Mouse (Mus musculus) bone marrow macrophage, adult 2 months (primary cell): ENCODE results near the gene Gm4133. TPM values are rescaled to one million over a fixed set of nuclear protein-coding genes. Genes with fewer than 3 reads are reported as not detected.
"Not testable (repeated sequence)": the region's sequence is repeated elsewhere in the genome, so short reads cannot be mapped to it uniquely, and the experiment has no call there.

Experiments
- H3K27ac ChIP-seq: 2 replicates; pipeline ENCODE4 v1.5.1; 2012; ENCODE audit warnings: low read depth, low read length; ENCODE audit not compliant: insufficient read depth
- H3K4me1 ChIP-seq: 2 replicates; pipeline ENCODE4 v1.6.1; 2012; ENCODE audit warnings: low read length; ENCODE audit not compliant: control insufficient read depth, insufficient read depth
- H3K4me3 ChIP-seq: 2 replicates; pipeline ENCODE4 v1.5.1; 2012; ENCODE audit warnings: mild to moderate bottlenecking, low read length, moderate library complexity; ENCODE audit not compliant: insufficient read depth
- polyA plus RNA-seq: library from polyadenylated mRNA; stranded (reverse); fragments of >200 nt; gene quantifications from 2 replicates; pipeline ENCODE4 v1.2.4, GENCODE M21; 2012; ENCODE audit not compliant: missing spikeins, insufficient read depth, insufficient read length

Gm4133 gene
- not detected in 2 replicates for polyA plus RNA-seq

GRCm38 (mm10) chr7:20333965-20334364 is at the start of gene Gm4133:
Gene Gm4133, minus strand, starts transcription at chr7:20334065.
- not testable (repeated sequence) for H3K4me1 ChIP-seq, H3K4me3 ChIP-seq, H3K27ac ChIP-seq

DNA sequence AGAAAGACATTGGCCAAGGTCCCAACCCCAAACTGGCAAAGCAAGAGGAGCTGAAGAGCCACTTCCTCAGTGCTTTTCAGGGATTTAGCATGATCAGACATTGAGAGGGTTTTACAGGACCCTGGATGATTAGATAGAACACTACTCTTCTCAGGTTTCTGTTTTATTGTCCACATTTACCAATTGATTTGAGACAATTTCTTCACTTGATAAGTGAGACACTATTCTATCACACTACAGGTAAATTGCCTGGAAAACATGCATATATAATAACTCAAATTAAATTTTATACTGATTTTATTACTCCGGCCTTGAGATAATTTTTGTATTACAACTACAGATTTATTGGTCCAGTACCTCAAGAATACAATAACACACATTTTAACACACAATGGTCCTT is 41.4 kb upstream of the Gm4133 start, which contains the start of gene Gm5728:
TSS of gene Gm5728 (minus strand) at position 101 of the 400 bp plus-strand sequence.
- not testable (repeated sequence) for H3K4me3 ChIP-seq, H3K4me1 ChIP-seq, H3K27ac ChIP-seq

Other genes starting within 250 kb of the Gm4133 start
- gene Vmn1r91, start 234.4 kb downstream of the Gm4133 start, polyA plus RNA-seq: not detected in 2 replicates
- gene Gm16442, start 211.5 kb downstream of the Gm4133 start, polyA plus RNA-seq: not detected in 2 replicates
- gene Vmn1r93, start 195.0 kb downstream of the Gm4133 start, polyA plus RNA-seq: not detected in 2 replicates
- gene Vmn1r94, start 165.7 kb downstream of the Gm4133 start, polyA plus RNA-seq: not detected in 2 replicates
- not detected in 2 replicates for gene Vmn1r95, start 140.4 kb downstream of the Gm4133 start, polyA plus RNA-seq
- not detected in 2 replicates for gene Gm6164, start 128.5 kb downstream of the Gm4133 start, polyA plus RNA-seq
- not detected in 2 replicates for gene Gm4498, start 100.2 kb downstream of the Gm4133 start, polyA plus RNA-seq
- not detected in 2 replicates for gene Gm5890, start 71.2 kb downstream of the Gm4133 start, polyA plus RNA-seq
- gene Gm5728, start 41.3 kb upstream of the Gm4133 start, polyA plus RNA-seq: not detected in 2 replicates
- not detected in 2 replicates for gene Vmn1r100, start 83.9 kb upstream of the Gm4133 start, polyA plus RNA-seq
- gene Vmn1r101, start 108.5 kb upstream of the Gm4133 start, polyA plus RNA-seq: not detected in 2 replicates
- gene Gm10670, start 140.9 kb upstream of the Gm4133 start, polyA plus RNA-seq: not detected in 2 replicates
- gene Vmn1r103, start 176.5 kb upstream of the Gm4133 start, polyA plus RNA-seq: not detected in 2 replicates
- not detected in 2 replicates for gene Vmn1r104, start 199.8 kb upstream of the Gm4133 start, polyA plus RNA-seq
- not detected in 2 replicates for gene Gm5726, start 211.7 kb upstream of the Gm4133 start, polyA plus RNA-seq
- gene Gm4141, start 242.2 kb upstream of the Gm4133 start, polyA plus RNA-seq: not detected in 2 replicates